Mouse (Mus musculus) heart, adult 2 months (tissue): ENCODE data around the gene Klc4. TPM values are rescaled to one million over a fixed set of nuclear protein-coding genes. Genes with fewer than 3 reads are reported as not detected.

ENCODE experiments used
- DNase-seq, 2 experiments: peaks; one replicate each; pipeline ENCODE4 v3.0.0; 2021
- H3K27ac ChIP-seq: fragments of 200-600 bp; 2 replicates; pipeline ENCODE4 v1.8.1; 2022
- H3K27me3 ChIP-seq: fragments of 200-500 bp; 2 replicates; pipeline ENCODE4 v1.6.1; 2012; ENCODE audit warnings: mild to moderate bottlenecking, low read length, inconsistent platforms, mixed read lengths; ENCODE audit not compliant: control insufficient read depth, insufficient read depth
- H3K36me3 ChIP-seq: fragments of 200-500 bp; 2 replicates; pipeline ENCODE4 v1.6.1; 2012; ENCODE audit warnings: low read length, inconsistent platforms; ENCODE audit not compliant: control insufficient read depth, insufficient read depth
- H3K4me1 ChIP-seq: fragments of 200-500 bp; 2 replicates; pipeline ENCODE4 v1.6.1; 2011; ENCODE audit warnings: low read length; ENCODE audit not compliant: control insufficient read depth, insufficient read depth
- H3K4me3 ChIP-seq: fragments of 200-600 bp; 2 replicates; pipeline ENCODE4 v1.8.1; 2022
- H3K79me2 ChIP-seq: fragments of 200-500 bp; replicated peaks from 2 replicates; pipeline ENCODE4 v1.6.1; 2012; ENCODE audit warnings: mild to moderate bottlenecking, inconsistent platforms, low read length, moderate library complexity, mixed read lengths; ENCODE audit not compliant: control insufficient read depth, insufficient read depth
- H3K9ac ChIP-seq: fragments of 200-500 bp; 2 replicates; pipeline ENCODE4 v1.6.1; 2012; ENCODE audit warnings: low read depth, mild to moderate bottlenecking, control low read depth, inconsistent platforms, low read length, mixed read lengths
- CTCF ChIP-seq: fragments of 200-600 bp; IDR thresholded peaks from 2 replicates; pipeline ENCODE4 v1.8.1; 2022; ENCODE audit warnings: antibody characterized with exemption, mild to moderate bottlenecking, moderate library complexity
- EP300 ChIP-seq: fragments of 200-500 bp; IDR thresholded peaks from 2 replicates; pipeline ENCODE4 v1.6.1; 2011; ENCODE audit warnings: low read depth, low read length, control low read depth; ENCODE audit not compliant: insufficient read depth
- POLR2A ChIP-seq: fragments of 200-500 bp; IDR thresholded peaks from 2 replicates; pipeline ENCODE4 v1.6.1; 2011; ENCODE audit warnings: mild to moderate bottlenecking, low read depth, low read length, control low read depth; ENCODE audit not compliant: insufficient read depth
- WGBS: fragments of 180-500 bp; shearing (Covaris S2); methylation state at CpG from one replicate; pipeline ENCODE4 v1.1.7; 2018; 5-methylcytosine and 5-hydroxymethylcytosine counted together
- intact Hi-C: fragments of 180-260 bp; cut with DNase I; formaldehyde crosslinking; loops from one replicate; pipeline ENCODE4 v1.15.1; 2025
- polyA plus RNA-seq: library from polyadenylated mRNA; depleted of rRNA; stranded (reverse); fragments of >200 nt; gene quantifications from 2 replicates; pipeline ENCODE4 v1.2.3, GENCODE M21; 2012
- total RNA-seq, 2 experiments: library from RNA; stranded (reverse); gene quantifications; 2 replicates each; pipeline ENCODE4 v1.2.3; 2021

Gene Klc4
- total and polyA plus RNA-seq, 3 experiments, result 20.9 to 25.7 (median 23.5) TPM

GRCm38 (mm10) chr17:46595336-46595735 lies 50.5 kb downstream of the Klc4 start:
- H3K4me1 ChIP-seq, result no peaks in the 10 kb centered on the region
- H3K27ac ChIP-seq, result no peak overlapping the region
- H3K79me2 ChIP-seq, result no peaks in the 10 kb centered on the region
- no peak overlapping the region for H3K9ac ChIP-seq
- H3K27me3 ChIP-seq, result no peaks in the 10 kb centered on the region
- no peaks in the 10 kb centered on the region for H3K36me3 ChIP-seq
- intact Hi-C loops, result no loop called here
- H3K4me3 ChIP-seq, result no peak overlapping the region
- TF ChIP-seq EP300, result no peak
- TF ChIP-seq POLR2A, result no peak
- TF ChIP-seq CTCF, result no peak
- DNase-seq, result no peak
- WGBS, result 90% methylated on average over 6 of the region's 6 CpGs

DNA sequence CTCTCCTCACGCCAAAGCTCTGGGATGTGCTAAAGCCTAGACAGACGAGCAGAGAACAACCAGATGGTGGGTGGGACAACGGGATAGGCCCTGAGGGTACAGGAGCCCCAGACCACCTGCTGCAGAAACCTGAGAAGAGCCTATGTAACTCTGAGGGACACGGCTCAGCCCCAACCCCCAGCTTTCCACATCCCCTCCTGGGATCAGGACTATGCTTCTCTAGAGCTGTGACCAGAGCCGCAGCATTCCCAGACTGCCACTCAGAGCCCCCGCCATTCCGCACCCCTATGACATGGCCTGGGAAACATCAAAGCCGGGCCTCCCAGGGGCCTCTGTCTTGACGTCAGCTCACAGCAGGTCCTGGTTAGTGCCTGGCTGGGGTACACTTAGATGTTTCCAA lies 51.2 kb downstream of the Klc4 start:
- intact Hi-C loops, result no loop called here
- Histone ChIP-seq H3K4me1 (no peaks in the 10 kb centered on the region), H3K9ac (no peak overlapping the region), H3K27ac (no peak overlapping the region), H3K79me2 (no peaks in the 10 kb centered on the region), H3K27me3 (no peaks in the 10 kb centered on the region), H3K4me3 (no peak overlapping the region), H3K36me3 (no peaks in the 10 kb centered on the region)
- WGBS, result 67% methylated on average over 9 of the region's 9 CpGs
- DNase-seq, result no peak
- TF ChIP-seq EP300 (no peak), POLR2A (no peak), CTCF (no peak)

DNA sequence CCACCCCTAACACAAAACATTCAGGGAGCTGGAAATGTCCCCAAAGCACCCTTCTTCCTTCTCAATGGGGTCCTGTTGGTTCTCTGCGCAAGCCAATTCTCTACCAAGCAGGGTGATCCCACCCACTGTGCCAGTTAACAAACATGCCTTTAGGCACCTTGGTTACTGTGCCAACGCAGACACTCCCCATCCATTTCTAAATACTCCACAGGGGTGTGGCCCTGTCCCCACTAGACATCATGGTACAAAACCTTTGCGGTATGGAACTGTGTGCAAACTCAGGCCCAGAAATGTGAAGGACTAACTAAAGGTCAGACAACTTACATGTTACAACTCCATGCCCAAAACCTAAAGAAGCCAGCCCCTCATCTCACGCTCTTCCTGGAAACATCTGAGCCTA lies 52.7 kb downstream of the Klc4 start:
- no peak for TF ChIP-seq EP300
- no peak for TF ChIP-seq CTCF
- TF ChIP-seq POLR2A, result no peak
- Histone ChIP-seq H3K79me2 (no peaks in the 10 kb centered on the region), H3K9ac (no peak overlapping the region), H3K36me3 (no peaks in the 10 kb centered on the region), H3K4me3 (no peak overlapping the region), H3K4me1 (no peaks in the 10 kb centered on the region), H3K27me3 (no peaks in the 10 kb centered on the region), H3K27ac (no peak overlapping the region)
- intact Hi-C loops, result no loop called here
- WGBS, result 95% methylated on average over 4 of the region's 4 CpGs
- DNase-seq, result no peak

- Histone ChIP-seq H3K27ac (no peak overlapping the region), H3K36me3 (no peaks in the 10 kb centered on the region), H3K9ac (peak overlapping the region; percentile 59), H3K79me2 (no peaks in the 10 kb centered on the region), H3K4me3 (no peak overlapping the region), H3K4me1 (no peaks in the 10 kb centered on the region), H3K27me3 (no peaks in the 10 kb centered on the region)
- intact Hi-C loops, result no loop called here
- WGBS, result 57% methylated on average over 19 of the region's 19 CpGs
- no peak for TF ChIP-seq CTCF
- TF ChIP-seq EP300, result no peak
- TF ChIP-seq POLR2A, result no peak
- DNase-seq, result peak; percentile 22 to 34
Observed at GRCm38 (mm10) chr17:46591406-46591805, 54.4 kb downstream of the Klc4 start.

- Histone ChIP-seq H3K4me1 (no peaks in the 10 kb centered on the region), H3K79me2 (no peaks in the 10 kb centered on the region), H3K27ac (no peak overlapping the region), H3K4me3 (no peak overlapping the region), H3K27me3 (no peaks in the 10 kb centered on the region), H3K9ac (no peak overlapping the region), H3K36me3 (no peaks in the 10 kb centered on the region)
- no peak for DNase-seq
- no peak for TF ChIP-seq EP300
- TF ChIP-seq POLR2A, result no peak
- TF ChIP-seq CTCF, result no peak
- intact Hi-C loops, result no loop called here
- WGBS, result 88% methylated on average over 7 of the region's 7 CpGs
Observed at GRCm38 (mm10) chr17:46590439-46590838, 55.4 kb downstream of the Klc4 start.

GRCm38 (mm10) chr17:46589635-46590314 lies 56.0 kb downstream of the Klc4 start:
- 77% methylated on average over 16 of the region's 16 CpGs for whole genome bisulfite sequencing
- intact Hi-C loops, result loop anchor here (1.0 kb wide), 1 partner anchor 64 kb away; no protein-coding TSS in a partner anchor
- H3K4me3 ChIP-seq, result no peak overlapping the region
- TF ChIP-seq POLR2A, result no peak
- TF ChIP-seq CTCF, result peak; percentile 54
- H3K27me3 ChIP-seq, result no peaks in the 10 kb centered on the region
- no peak for DNase-seq
- no peak overlapping the region for H3K9ac ChIP-seq
- H3K4me1 ChIP-seq, result no peaks in the 10 kb centered on the region
- H3K79me2 ChIP-seq, result no peaks in the 10 kb centered on the region
- H3K27ac ChIP-seq, result no peak overlapping the region
- no peaks in the 10 kb centered on the region for H3K36me3 ChIP-seq
